Mouse (Mus musculus) embryonic facial prominence, embryonic 15.5 days (tissue): ENCODE data around the gene Mapkap1. TPM values are rescaled to one million over a fixed set of nuclear protein-coding genes. Genes with fewer than 3 reads are reported as not detected.

Source experiments
- ATAC-seq: fragments of 200-750 bp; cut with Nextera tagmentation; 2 replicates; pipeline ENCODE4 v1.8.0; 2017; ENCODE audit warnings: low read depth, moderate TSS enrichment; ENCODE audit not compliant: insufficient number of reproducible peaks, low FRiP score, low TSS enrichment
- H3K27ac ChIP-seq: fragments of 300-500 bp; sonication (generic); replicated peaks from 2 replicates; pipeline ENCODE4 v1.5.1; 2015; ENCODE audit warnings: mild to moderate bottlenecking, inconsistent platforms
- H3K27me3 ChIP-seq: fragments of 300-500 bp; sonication (generic); 2 replicates; pipeline ENCODE4 v1.6.1; 2015; ENCODE audit warnings: inconsistent platforms
- H3K36me3 ChIP-seq: fragments of 300-500 bp; sonication (generic); 2 replicates; pipeline ENCODE4 v1.6.1; 2015; ENCODE audit warnings: mild to moderate bottlenecking, inconsistent platforms
- H3K4me1 ChIP-seq: fragments of 300-500 bp; sonication (generic); 2 replicates; pipeline ENCODE4 v1.6.1; 2015; ENCODE audit warnings: inconsistent platforms
- H3K4me2 ChIP-seq: fragments of 300-500 bp; sonication (generic); replicated peaks from 2 replicates; pipeline ENCODE4 v1.6.1; 2015; ENCODE audit warnings: mild to moderate bottlenecking, inconsistent platforms
- H3K4me3 ChIP-seq: fragments of 300-500 bp; sonication (generic); replicated peaks from 2 replicates; pipeline ENCODE4 v1.5.1; 2015; ENCODE audit warnings: mild to moderate bottlenecking, inconsistent platforms
- H3K9ac ChIP-seq: fragments of 300-500 bp; sonication (generic); 2 replicates; pipeline ENCODE4 v1.6.1; 2015; ENCODE audit warnings: inconsistent platforms
- H3K9me3 ChIP-seq: fragments of 300-500 bp; sonication (generic); replicated peaks from 2 replicates; pipeline ENCODE4 v1.6.1; 2016; ENCODE audit warnings: inconsistent platforms
- WGBS: fragments of 180-500 bp; shearing (Covaris S2); methylation state at CpG from one replicate; pipeline ENCODE4 v1.1.7; 2015; 5-methylcytosine and 5-hydroxymethylcytosine counted together
- polyA plus RNA-seq: library from polyadenylated mRNA; unstranded; fragments of >200 nt; fragmentation: Nextera tagmentation; extraction: Ambion mirVana; gene quantifications from 2 replicates; pipeline ENCODE4 v1.2.1, GENCODE M21; 2015

Mapkap1 gene
- polyA plus RNA-seq, 1 experiment from 2014 or later = 104 TPM

DNA sequence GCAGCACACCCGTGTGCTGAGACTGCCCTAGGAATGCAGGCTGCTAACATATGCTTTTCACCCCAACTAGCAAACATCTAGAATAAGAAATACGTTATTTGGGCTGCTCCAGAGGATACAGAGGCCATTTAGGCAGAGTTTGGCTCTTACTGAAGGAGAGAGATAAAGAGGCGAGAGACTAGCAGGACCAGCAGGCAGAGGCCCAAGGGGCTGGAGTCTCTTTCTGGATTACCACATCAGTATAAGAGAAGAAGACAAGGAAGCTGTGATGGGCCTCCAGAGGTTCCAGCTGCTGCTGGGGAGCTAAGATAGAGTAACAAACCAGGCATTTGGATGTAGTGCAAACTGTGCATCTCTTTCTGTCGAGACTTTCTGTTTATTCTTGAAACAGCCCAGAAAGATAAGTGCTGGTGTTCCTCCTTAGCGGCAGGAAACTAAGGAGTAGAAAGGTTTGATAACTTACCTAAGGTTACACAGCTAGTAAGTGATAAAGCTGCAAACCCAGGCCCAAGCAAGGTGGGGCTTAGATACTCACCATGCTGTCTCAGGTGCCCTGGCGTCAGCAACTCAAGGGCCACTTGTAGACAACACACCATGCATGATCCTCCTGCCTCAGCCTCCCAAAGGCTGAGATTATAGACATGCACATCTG, 147.1 kb downstream of the Mapkap1 start:
- no peak overlapping the region for H3K4me2 ChIP-seq
- no peaks in the 10 kb centered on the region for H3K27me3 ChIP-seq
- H3K27ac ChIP-seq = no peak overlapping the region
- no peak for ATAC-seq
- no peaks in the 10 kb centered on the region for H3K36me3 ChIP-seq
- no peak overlapping the region for H3K4me3 ChIP-seq
- H3K9me3 ChIP-seq = no peaks in the 10 kb centered on the region
- no peak overlapping the region for H3K9ac ChIP-seq
- H3K4me1 ChIP-seq = no peaks in the 10 kb centered on the region
- 86% methylated on average over 6 of the region's 6 CpGs for WGBS

DNA sequence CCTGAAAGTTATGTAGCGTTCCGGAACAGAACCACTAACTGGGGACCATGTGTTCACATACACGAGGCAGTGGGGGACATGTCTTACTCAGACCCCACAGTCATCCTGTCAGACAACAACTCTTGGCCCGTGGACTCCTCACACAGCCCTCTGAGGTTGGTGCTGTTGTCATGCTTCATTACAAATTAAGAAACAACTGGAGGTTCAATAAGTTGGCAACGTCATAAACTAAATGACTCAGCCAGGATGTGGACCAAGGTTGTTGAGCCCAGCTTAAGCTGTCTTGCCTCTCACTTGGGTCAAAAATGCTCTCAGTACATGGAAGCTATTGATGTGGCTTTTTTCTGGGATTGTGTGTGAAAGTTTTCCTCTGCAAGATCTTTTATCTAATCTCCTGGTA, 153.6 kb downstream of the Mapkap1 start:
- Histone ChIP-seq H3K27ac (no peak overlapping the region), H3K4me1 (0 out of 2 replicates have a peak, but pooled peaks cover 5% of the 10 kb centered on the region), H3K36me3 (no peaks in the 10 kb centered on the region), H3K9me3 (no peaks in the 10 kb centered on the region), H3K4me2 (no peak overlapping the region), H3K9ac (no peak overlapping the region), H3K4me3 (no peak overlapping the region), H3K27me3 (no peaks in the 10 kb centered on the region)
- 69% methylated on average over 5 of the region's 5 CpGs for WGBS
- no peak for ATAC-seq

DNA sequence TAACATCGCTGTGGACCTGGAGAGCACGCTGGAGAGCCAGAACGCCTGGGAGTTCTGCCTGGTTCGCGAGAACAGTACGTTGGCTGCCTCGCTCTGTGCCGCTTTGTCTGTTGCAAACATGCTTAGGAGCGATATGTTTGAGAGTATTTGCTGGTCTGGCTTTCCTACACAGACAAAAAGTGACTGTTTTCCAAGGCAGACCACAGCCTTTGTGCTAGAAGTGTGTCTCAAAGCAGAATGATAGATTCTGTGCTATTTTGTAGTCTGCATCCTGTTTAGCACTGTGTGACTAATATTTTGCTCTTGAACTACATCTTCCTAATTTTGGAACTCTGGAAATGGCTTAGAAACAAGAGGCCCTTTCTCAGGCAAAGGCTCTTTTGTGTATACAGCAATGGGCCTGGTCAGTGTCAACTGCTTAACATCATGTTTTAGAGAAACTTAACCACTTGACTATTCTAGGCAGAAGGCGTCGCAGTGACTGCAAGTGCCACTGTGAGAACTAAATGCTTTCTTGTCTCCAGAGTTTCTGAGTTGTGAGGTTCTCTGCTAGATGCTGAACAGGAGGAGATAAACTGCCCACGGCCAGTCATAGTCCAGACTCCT, 156.6 kb downstream of the Mapkap1 start:
- Histone ChIP-seq H3K27ac (0 out of 2 replicates have a peak overlapping the region, but pooled peaks have one; percentile 36), H3K9ac (no peak overlapping the region), H3K36me3 (no peaks in the 10 kb centered on the region), H3K9me3 (no peaks in the 10 kb centered on the region), H3K4me2 (no peak overlapping the region), H3K27me3 (no peaks in the 10 kb centered on the region), H3K4me3 (no peak overlapping the region), H3K4me1 (0 out of 2 replicates have a peak, but pooled peaks cover 5% of the 10 kb centered on the region)
- no peak for ATAC-seq
- WGBS = 74% methylated on average over 12 of the region's 12 CpGs

DNA sequence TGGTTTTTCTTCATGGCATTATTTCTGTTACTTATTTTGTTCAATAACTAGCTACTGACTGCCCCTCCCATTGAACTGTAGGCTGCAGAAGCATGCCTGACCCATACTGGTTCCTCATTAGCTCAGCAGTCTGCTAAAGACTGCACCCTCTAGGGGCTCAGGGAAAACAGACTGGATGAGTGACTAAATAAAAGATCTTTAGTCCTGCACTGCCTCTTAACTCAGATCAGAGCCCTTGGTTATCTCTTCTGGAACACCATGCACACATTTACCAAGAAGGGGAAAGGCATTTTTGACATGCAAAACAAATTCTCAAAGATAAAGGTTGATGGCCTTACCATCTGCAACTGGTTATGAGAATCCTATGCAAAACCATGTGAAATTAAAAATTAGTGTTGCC, 157.3 kb downstream of the Mapkap1 start:
- Histone ChIP-seq H3K27me3 (no peaks in the 10 kb centered on the region), H3K9ac (no peak overlapping the region), H3K27ac (no peak overlapping the region), H3K4me1 (0 out of 2 replicates have a peak, but pooled peaks cover 5% of the 10 kb centered on the region), H3K4me2 (no peak overlapping the region), H3K4me3 (no peak overlapping the region), H3K36me3 (no peaks in the 10 kb centered on the region), H3K9me3 (no peaks in the 10 kb centered on the region)
- no peak for ATAC-seq

DNA sequence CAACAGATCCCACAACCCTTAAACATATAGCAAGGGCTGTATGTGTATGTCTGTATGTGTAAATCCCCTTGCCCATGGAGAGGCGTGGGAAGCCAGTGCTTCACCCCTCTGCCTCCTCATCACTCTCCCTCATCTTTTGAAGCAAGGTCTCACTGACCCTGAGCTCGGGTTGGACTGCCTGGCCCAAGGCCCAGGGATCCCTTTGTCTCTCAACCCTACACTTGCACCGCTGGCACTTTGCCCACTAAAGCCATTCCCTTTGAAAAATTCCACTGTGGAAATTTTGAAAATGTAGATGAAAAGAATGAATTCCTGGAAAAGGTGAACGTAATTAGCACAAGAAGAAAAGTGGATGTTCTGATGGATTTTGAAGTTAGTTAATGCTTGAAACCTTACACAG, 159.6 kb downstream of the Mapkap1 start:
- Histone ChIP-seq H3K4me1 (peaks cover 18% of the 10 kb centered on the region), H3K27me3 (no peaks in the 10 kb centered on the region), H3K36me3 (no peaks in the 10 kb centered on the region), H3K9ac (no peak overlapping the region), H3K4me3 (no peak overlapping the region), H3K27ac (no peak overlapping the region), H3K4me2 (no peak overlapping the region), H3K9me3 (no peaks in the 10 kb centered on the region)
- 71% methylated on average over 4 of the region's 4 CpGs for WGBS
- ATAC-seq = no peak

DNA sequence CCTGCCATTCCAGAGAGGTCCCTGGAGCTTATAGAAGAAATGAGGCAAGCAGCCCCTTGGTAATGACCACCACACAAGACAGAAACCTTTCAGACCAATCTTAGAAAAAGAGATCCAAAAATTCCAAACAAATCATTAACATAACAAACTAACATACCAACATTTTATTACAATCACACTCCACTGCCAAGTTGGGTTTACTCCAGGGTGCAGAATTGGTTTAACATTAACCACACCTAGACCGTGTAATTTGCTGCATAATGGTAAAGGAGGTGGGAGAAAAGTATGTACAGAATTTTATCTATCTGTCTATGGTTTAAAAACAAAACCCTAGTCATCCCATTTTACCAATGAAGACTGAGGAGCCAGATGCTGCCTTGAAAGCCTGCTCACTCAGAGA, 160.0 kb downstream of the Mapkap1 start:
- Histone ChIP-seq H3K4me2 (no peak overlapping the region), H3K9me3 (no peaks in the 10 kb centered on the region), H3K36me3 (no peaks in the 10 kb centered on the region), H3K27me3 (no peaks in the 10 kb centered on the region), H3K27ac (no peak overlapping the region), H3K4me3 (no peak overlapping the region), H3K9ac (no peak overlapping the region), H3K4me1 (peaks cover 18% of the 10 kb centered on the region)
- ATAC-seq = no peak
- 80% methylated on average over 1 of the region's 1 CpGs for WGBS

DNA sequence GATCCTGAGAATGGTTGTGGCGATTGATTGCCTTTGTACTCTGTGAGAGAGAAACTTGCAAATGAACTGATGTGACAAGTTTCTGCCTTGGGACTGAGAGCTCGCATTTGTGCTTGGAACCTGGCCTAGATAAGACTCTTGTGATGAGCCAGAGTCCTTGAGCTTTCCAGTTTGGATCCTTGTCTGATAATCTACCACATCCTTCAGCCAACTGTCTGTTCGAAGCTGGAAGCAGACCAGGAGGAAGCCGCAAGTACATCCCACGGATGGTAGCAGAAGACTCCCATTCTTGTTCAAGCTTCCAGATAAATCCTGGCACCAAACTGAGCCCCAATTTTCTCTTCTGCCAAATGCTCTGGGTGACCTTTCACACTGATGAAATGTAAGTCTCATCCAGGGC, 162.6 kb downstream of the Mapkap1 start:
- 75% methylated on average over 5 of the region's 5 CpGs for WGBS

DNA sequence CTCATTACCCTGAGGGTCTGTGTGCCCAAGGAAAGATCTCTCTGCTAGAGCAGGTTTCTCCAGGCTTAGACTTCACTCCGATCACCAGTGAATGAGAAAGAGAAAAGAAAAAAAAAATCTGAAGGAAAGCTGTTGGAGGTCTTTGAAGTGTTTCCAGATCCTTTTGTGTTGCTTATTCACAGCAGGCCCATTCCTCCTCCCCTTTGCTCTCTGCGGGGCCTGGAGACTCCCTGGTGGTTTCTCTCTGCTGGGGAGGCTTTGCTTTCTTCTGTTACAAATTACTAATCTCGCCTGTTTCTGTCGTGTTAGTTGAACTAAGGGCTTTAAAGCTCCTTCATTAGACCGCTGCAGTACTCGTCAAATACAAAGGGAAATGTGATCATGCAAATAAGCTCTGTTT, 163.8 kb downstream of the Mapkap1 start:
- ATAC-seq = no peak

More for the DNA sequence above, 162.6 kb downstream of the Mapkap1 start:
- H3K27me3 ChIP-seq = no peaks in the 10 kb centered on the region
- H3K9ac ChIP-seq = no peak overlapping the region
- ATAC-seq = no peak
- H3K4me1 ChIP-seq = peaks cover 13% of the 10 kb centered on the region
- no peak overlapping the region for H3K4me2 ChIP-seq
- H3K9me3 ChIP-seq = no peaks in the 10 kb centered on the region
- H3K27ac ChIP-seq = no peak overlapping the region
- H3K36me3 ChIP-seq = no peaks in the 10 kb centered on the region
- H3K4me3 ChIP-seq = no peak overlapping the region

DNA sequence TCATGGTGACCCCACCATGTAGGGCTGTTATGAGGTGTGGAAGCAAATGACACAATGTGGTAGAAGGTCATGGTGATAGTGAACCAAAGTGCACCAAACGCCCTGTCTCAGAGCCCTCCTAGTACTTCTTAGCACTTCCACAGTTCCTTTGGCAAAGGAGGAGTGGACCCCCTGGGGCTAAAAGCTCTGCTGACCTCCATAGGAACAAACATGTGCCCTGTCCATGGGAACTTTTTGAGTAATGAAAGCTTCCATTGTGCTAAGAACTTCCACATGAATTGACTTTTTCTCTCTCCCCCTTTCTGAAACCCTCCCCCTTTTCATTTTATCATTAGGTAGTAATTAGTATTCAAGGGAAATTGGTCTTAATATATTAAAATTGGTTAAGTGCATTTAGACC, 164.5 kb downstream of the Mapkap1 start:
- no peaks in the 10 kb centered on the region for H3K36me3 ChIP-seq
- no peak overlapping the region for H3K4me2 ChIP-seq
- no peaks in the 10 kb centered on the region for H3K9me3 ChIP-seq
- no peak overlapping the region for H3K4me3 ChIP-seq
- H3K9ac ChIP-seq = no peak overlapping the region
- no peak for ATAC-seq
- H3K27ac ChIP-seq = no peak overlapping the region
- H3K4me1 ChIP-seq = peaks cover 16% of the 10 kb centered on the region
- H3K27me3 ChIP-seq = no peaks in the 10 kb centered on the region
- 40% methylated on average over 1 of the region's 1 CpGs for WGBS

More for the DNA sequence above, 163.8 kb downstream of the Mapkap1 start:
- H3K4me1 ChIP-seq = peaks cover 13% of the 10 kb centered on the region
- H3K4me2 ChIP-seq = no peak overlapping the region
- 19% methylated on average over 6 of the region's 6 CpGs for WGBS
- H3K9me3 ChIP-seq = no peaks in the 10 kb centered on the region
- no peaks in the 10 kb centered on the region for H3K36me3 ChIP-seq
- H3K9ac ChIP-seq = no peak overlapping the region
- H3K27ac ChIP-seq = 0 out of 2 replicates have a peak overlapping the region, but pooled peaks have one; percentile 9
- no peak overlapping the region for H3K4me3 ChIP-seq
- no peaks in the 10 kb centered on the region for H3K27me3 ChIP-seq

DNA sequence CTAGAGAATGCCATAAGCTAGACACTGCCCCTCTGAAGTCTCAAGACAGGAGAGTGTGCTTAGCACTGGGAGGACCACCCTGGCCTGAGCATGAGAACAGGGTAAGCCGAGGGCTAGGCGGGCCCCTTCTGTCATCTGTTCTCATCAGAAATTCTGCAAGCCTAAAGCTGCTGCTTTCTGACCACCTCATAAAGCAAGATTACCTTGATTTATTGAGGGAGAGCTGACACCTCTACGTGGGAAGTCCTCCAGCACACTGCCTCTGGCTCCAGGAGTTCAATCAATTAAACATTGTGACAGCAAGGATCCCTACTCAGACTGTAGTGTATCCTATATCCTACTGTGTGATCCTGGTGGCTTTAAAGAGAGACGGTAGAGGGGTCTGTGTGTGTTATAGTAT, 166.5 kb downstream of the Mapkap1 start:
- Histone ChIP-seq H3K9ac (no peak overlapping the region), H3K27ac (no peak overlapping the region), H3K4me3 (no peak overlapping the region), H3K9me3 (no peaks in the 10 kb centered on the region), H3K4me2 (no peak overlapping the region), H3K27me3 (no peaks in the 10 kb centered on the region), H3K4me1 (peaks cover 16% of the 10 kb centered on the region), H3K36me3 (no peaks in the 10 kb centered on the region)
- 69% methylated on average over 4 of the region's 4 CpGs for WGBS
- ATAC-seq = no peak

DNA sequence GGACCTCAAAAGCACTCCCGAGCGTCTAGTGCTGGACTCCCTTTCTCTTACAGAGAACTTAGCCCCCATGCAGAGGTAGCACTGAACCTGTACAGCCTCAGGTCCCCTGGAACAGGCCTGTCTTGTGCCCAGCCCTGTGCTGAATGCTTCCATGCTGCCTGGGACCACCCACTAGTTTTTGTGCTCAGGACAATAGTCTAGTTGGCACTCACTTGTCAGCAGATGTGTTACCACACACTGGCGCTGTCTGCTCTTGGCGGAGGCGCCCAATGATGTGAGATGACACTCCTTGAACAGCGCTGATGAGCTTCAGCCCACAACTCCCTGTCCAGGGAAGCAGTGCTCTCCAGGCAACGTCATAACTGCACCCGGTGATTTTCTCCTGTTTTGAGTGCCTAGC, 182.0 kb downstream of the Mapkap1 start:
- Histone ChIP-seq H3K9ac (no peak overlapping the region), H3K4me2 (no peak overlapping the region), H3K27me3 (no peaks in the 10 kb centered on the region), H3K4me1 (no peaks in the 10 kb centered on the region), H3K4me3 (no peak overlapping the region), H3K36me3 (peaks cover 22% of the 10 kb centered on the region), H3K27ac (no peak overlapping the region), H3K9me3 (no peaks in the 10 kb centered on the region)
- ATAC-seq = no peak
- WGBS = 75% methylated on average over 8 of the region's 8 CpGs
